Mouse (Mus musculus): ENCODE measurements at regions not wholly inside any gene's neighbourhood (a gene's known extent, or its start where the extent isn't known, plus 50 kb on each side); places are given as distances from the start of the nearest gene placed in this dataset.

DNA sequence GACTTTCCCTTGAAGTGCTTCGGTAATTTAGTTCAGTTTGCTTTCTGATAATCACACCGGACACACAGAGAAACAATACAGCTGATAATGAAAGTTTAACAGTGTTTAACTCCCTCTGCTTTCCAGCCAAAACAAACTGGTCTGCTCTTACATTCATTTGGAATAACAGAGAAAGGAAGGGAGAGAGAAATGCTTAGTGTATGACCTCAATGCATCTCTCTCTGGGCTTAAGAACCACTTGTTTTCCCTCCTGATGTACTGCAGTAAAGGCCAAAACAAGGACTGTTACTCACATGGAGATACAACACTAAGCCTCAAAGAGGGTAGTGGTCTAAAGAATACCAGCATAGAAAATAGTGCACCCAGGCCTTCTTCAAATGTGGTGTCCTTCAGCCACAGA lies 478.9 kb downstream of the Efnb2 start:
- Histone ChIP-seq H3K4me2 (ENCODE audit: low read depth) (no peak overlapping the region), H3K4me3 (ENCODE audit: insufficient read depth in 1 of 2, low read depth in 2 of 2, low read length in 2 of 2) (no peak overlapping the region), H3K9me3 (ENCODE audit: control insufficient read depth, low read length) (no peaks in the 10 kb centered on the region), H3K27me3 (ENCODE audit: control insufficient read depth, insufficient read depth, low read length) (no peaks in the 10 kb centered on the region), H3K4me1 (replicated peaks; ENCODE audit: control insufficient read depth in 2 of 2, insufficient read depth in 2 of 2, low read length in 1 of 2) (no peaks in the 10 kb centered on the region), H3K9ac (replicated peaks) (no peak overlapping the region), H3K27ac (no peak overlapping the region), H3K36me3 (replicated peaks; ENCODE audit: control insufficient read depth, insufficient read depth, low read depth) (no peaks in the 10 kb centered on the region)
- TF ChIP-seq CTCF (IDR thresholded peaks at IDR 0.05; ENCODE audit: low read depth), result no peak
- TF ChIP-seq EP300 (IDR thresholded peaks at IDR 0.05; ENCODE audit: low read depth), result no peak
- 48% methylated on average over 2 of the region's 2 CpGs for WGBS (ENCODE audit: insufficient replicate concordance)
- no peak for DNase-seq (ENCODE audit: low read depth in 3 of 3, low spot score in 3 of 3)
- ATAC-seq (ENCODE audit: insufficient read depth), result no peak

DNA sequence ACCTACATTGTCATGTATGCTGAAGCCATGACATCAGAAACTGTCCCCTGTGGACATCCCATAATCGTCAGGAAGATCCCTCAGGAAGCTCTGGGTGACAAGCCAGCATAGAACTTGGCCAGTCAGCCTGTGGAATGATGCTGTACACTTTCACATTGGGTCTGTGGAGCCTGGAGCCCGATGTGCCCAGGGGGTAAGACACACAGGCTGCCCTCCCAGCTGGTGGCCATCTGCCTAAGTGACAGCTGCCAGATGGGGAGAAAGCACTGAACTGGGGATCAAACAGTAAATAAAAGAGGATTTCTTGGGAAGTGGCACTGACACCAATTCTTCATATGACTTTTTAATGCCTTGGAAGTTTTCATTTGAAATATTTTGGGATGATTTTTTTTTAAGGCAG lies 486.8 kb downstream of the Efnb2 start:
- Histone ChIP-seq H3K9me3 (ENCODE audit: control insufficient read depth, low read length) (no peaks in the 10 kb centered on the region), H3K9ac (replicated peaks) (no peak overlapping the region), H3K4me2 (ENCODE audit: low read depth) (no peak overlapping the region), H3K27me3 (ENCODE audit: control insufficient read depth, insufficient read depth, low read length) (no peaks in the 10 kb centered on the region), H3K4me3 (ENCODE audit: insufficient read depth in 1 of 2, low read depth in 2 of 2, low read length in 2 of 2) (no peak overlapping the region), H3K27ac (no peak overlapping the region), H3K4me1 (replicated peaks; ENCODE audit: control insufficient read depth in 2 of 2, insufficient read depth in 2 of 2, low read length in 1 of 2) (no peaks in the 10 kb centered on the region), H3K36me3 (replicated peaks; ENCODE audit: control insufficient read depth, insufficient read depth, low read depth) (no peaks in the 10 kb centered on the region)
- no peak for ATAC-seq (ENCODE audit: insufficient read depth)
- 39% methylated on average over 2 of the region's 2 CpGs for WGBS (ENCODE audit: insufficient replicate concordance)
- no peak for TF ChIP-seq CTCF (IDR thresholded peaks at IDR 0.05; ENCODE audit: low read depth)
- TF ChIP-seq EP300 (IDR thresholded peaks at IDR 0.05; ENCODE audit: low read depth), result no peak
- DNase-seq (ENCODE audit: low read depth in 3 of 3, low spot score in 3 of 3), result no peak

DNA sequence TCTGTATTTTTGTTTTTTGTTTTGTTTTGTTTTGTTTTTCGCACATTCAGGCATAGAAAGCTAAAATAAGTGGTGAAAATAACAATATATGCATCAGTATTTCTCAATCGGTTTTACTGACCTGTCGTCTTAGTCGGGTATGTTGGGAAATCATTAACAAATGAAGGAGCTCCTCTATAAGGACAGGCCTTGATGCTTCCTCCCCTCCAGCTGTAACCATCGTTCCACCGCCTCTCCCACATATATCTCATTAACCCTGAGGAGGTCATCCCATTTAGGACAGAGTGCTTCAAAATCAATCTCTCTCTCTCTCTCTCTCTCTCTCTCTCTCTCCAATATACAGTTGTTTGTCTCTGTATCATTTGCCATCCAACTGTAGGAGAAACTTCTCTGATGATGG lies 492.4 kb downstream of the Efnb2 start:
- no peak overlapping the region for H3K9ac ChIP-seq (replicated peaks)
- no peaks in the 10 kb centered on the region for H3K36me3 ChIP-seq (replicated peaks; ENCODE audit: control insufficient read depth, insufficient read depth, low read depth)
- no peaks in the 10 kb centered on the region for H3K4me1 ChIP-seq (replicated peaks; ENCODE audit: control insufficient read depth in 2 of 2, insufficient read depth in 2 of 2, low read length in 1 of 2)
- no peak for TF ChIP-seq EP300 (IDR thresholded peaks at IDR 0.05; ENCODE audit: low read depth)
- no peak for TF ChIP-seq CTCF (IDR thresholded peaks at IDR 0.05; ENCODE audit: low read depth)
- H3K4me2 ChIP-seq (ENCODE audit: low read depth), result no peak overlapping the region
- DNase-seq (ENCODE audit: low read depth in 3 of 3, low spot score in 3 of 3) (no peak), ATAC-seq (ENCODE audit: insufficient read depth) (no peak)
- 65% methylated on average over 6 of the region's 6 CpGs for WGBS (ENCODE audit: insufficient replicate concordance)
- H3K27ac ChIP-seq, result no peak overlapping the region
- H3K4me3 ChIP-seq (ENCODE audit: insufficient read depth in 1 of 2, low read depth in 2 of 2, low read length in 2 of 2), result no peak overlapping the region
- H3K9me3 ChIP-seq (ENCODE audit: control insufficient read depth, low read length), result no peaks in the 10 kb centered on the region
- no peaks in the 10 kb centered on the region for H3K27me3 ChIP-seq (ENCODE audit: control insufficient read depth, insufficient read depth, low read length)

DNA sequence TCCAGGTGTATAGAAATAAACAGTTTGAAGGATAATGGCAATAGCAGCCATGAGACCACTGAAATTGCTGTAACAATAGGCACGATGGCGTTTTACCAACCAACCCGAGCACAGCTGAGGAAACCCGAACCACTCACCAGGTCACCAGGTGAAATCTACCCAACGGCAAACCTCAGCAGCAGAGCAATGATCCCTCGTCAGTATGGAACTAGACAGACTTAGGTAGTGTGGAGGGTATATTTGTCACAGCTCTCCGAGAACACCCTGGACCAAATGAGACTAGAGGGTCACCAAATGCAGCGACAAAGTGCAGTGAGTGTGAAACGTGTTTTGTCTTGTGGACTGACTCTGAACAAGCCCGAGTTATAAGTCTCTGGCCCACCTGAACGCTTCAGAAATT lies 492.8 kb downstream of the Efnb2 start:
- Histone ChIP-seq H3K27me3 (ENCODE audit: control insufficient read depth, insufficient read depth, low read length) (no peaks in the 10 kb centered on the region), H3K4me3 (ENCODE audit: insufficient read depth in 1 of 2, low read depth in 2 of 2, low read length in 2 of 2) (no peak overlapping the region), H3K4me2 (ENCODE audit: low read depth) (no peak overlapping the region), H3K9me3 (ENCODE audit: control insufficient read depth, low read length) (no peaks in the 10 kb centered on the region), H3K36me3 (replicated peaks; ENCODE audit: control insufficient read depth, insufficient read depth, low read depth) (no peaks in the 10 kb centered on the region), H3K4me1 (replicated peaks; ENCODE audit: control insufficient read depth in 2 of 2, insufficient read depth in 2 of 2, low read length in 1 of 2) (no peaks in the 10 kb centered on the region), H3K9ac (replicated peaks) (no peak overlapping the region), H3K27ac (no peak overlapping the region)
- TF ChIP-seq EP300 (IDR thresholded peaks at IDR 0.05; ENCODE audit: low read depth), result no peak
- TF ChIP-seq CTCF (IDR thresholded peaks at IDR 0.05; ENCODE audit: low read depth), result no peak
- DNase-seq (ENCODE audit: low read depth in 3 of 3, low spot score in 3 of 3), result no peak
- 71% methylated on average over 11 of the region's 11 CpGs for WGBS (ENCODE audit: insufficient replicate concordance)
- ATAC-seq (ENCODE audit: insufficient read depth), result no peak

DNA sequence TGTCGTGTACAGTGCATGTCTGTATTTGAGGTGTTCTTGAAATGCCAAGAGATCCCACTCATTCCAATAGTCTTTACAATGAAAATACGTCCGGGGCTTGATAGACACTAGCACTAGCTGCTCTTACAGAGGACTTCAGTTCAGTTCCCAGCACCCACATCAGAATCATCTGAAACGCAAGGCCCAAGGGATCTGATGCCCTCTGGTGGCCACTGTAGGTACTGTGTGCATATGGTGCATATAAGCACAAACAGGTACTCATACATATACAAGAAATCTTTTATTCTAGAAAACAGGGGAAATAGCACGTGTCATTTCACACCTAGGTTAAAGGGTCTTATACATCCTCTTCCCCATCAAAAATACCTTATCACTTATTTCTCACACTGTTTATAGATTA lies 513.5 kb downstream of the Efnb2 start:
- no peak overlapping the region for H3K27ac ChIP-seq
- TF ChIP-seq EP300 (IDR thresholded peaks at IDR 0.05; ENCODE audit: low read depth) (no peak), CTCF (IDR thresholded peaks at IDR 0.05; ENCODE audit: low read depth) (peak; percentile 60)
- H3K9ac ChIP-seq (replicated peaks), result no peak overlapping the region
- no peak overlapping the region for H3K4me3 ChIP-seq (ENCODE audit: insufficient read depth in 1 of 2, low read depth in 2 of 2, low read length in 2 of 2)
- no peaks in the 10 kb centered on the region; the same call in 1 of the 2 replicates for H3K9me3 ChIP-seq (ENCODE audit: control insufficient read depth, low read length)
- ATAC-seq (ENCODE audit: insufficient read depth) (no peak), DNase-seq (ENCODE audit: low read depth in 3 of 3, low spot score in 3 of 3) (no peak)
- H3K36me3 ChIP-seq (replicated peaks; ENCODE audit: control insufficient read depth, insufficient read depth, low read depth), result no peaks in the 10 kb centered on the region
- WGBS (ENCODE audit: insufficient replicate concordance), result 69% methylated on average over 5 of the region's 5 CpGs
- peaks cover 0 to 2% of the 10 kb centered on the region in 2 experiments; a peak in 1 of 4 replicates for H3K4me1 ChIP-seq (replicated peaks; ENCODE audit: control insufficient read depth in 2 of 2, insufficient read depth in 2 of 2, low read length in 1 of 2)
- no peaks in the 10 kb centered on the region for H3K27me3 ChIP-seq (ENCODE audit: control insufficient read depth, insufficient read depth, low read length)
- H3K4me2 ChIP-seq (ENCODE audit: low read depth), result no peak overlapping the region

Measured in liver, embryonic 14.5 days (tissue).